Mouse (Mus musculus): ENCODE data around the gene Phlpp1. TPM values are rescaled to one million over a fixed set of nuclear protein-coding genes. Genes with fewer than 3 reads are reported as not detected.

Phlpp1 gene
- total and polyA plus RNA-seq, 2 experiments = 8.3 to 8.7 TPM

DNA sequence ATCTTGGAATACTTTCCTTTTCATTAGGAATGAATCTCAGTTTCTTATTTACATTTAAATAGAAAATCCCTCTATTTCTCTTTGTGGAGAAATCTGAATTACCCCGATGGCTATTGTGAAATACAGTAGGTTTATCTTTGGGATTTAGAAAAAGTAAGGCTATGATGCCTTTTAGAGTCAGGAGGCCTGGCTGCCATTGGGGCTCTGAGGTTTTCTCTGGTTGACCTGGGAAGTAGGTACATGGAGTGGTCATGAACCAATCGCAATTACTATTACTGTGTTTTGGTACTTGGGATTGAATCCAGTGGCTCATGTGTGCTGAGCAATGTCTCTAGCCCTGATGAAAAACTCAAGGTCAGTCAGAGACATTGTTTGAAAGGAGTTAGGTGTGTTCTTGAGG lies 12.1 kb downstream of the Phlpp1 start:
- Histone ChIP-seq H3K4me3 (ENCODE audit: insufficient read depth, low read depth, low read length) (no peak overlapping the region), H3K27ac (replicated peaks; ENCODE audit: insufficient read depth, low read depth, low read length) (no peak overlapping the region), H3K27me3 (ENCODE audit: control insufficient read depth, insufficient read depth, low read length) (no peaks in the 10 kb centered on the region), H3K4me1 (ENCODE audit: control insufficient read depth, insufficient read depth, low read length) (peaks cover 5% of the 10 kb centered on the region; the same call in 1 of the 2 replicates), H3K79me2 (ENCODE audit: control insufficient read depth, insufficient read depth, low read length) (peaks cover 29% of the 10 kb centered on the region; the same call in 1 of the 2 replicates), H3K9ac (ENCODE audit: low read depth, low read length) (no peak overlapping the region), H3K36me3 (ENCODE audit: control insufficient read depth, insufficient read depth, low read length) (no peaks in the 10 kb centered on the region)
- TF ChIP-seq POLR2A (IDR thresholded peaks at IDR 0.05; ENCODE audit: extremely low read depth, insufficient read depth, low read length) (no peak), CTCF (IDR thresholded peaks at IDR 0.05; ENCODE audit: low read depth, low read length) (no peak)
- 65% methylated on average over 2 of the region's 2 CpGs for WGBS
- no peak for DNase-seq (ENCODE audit: extremely low read depth, low read depth, low spot score)

DNA sequence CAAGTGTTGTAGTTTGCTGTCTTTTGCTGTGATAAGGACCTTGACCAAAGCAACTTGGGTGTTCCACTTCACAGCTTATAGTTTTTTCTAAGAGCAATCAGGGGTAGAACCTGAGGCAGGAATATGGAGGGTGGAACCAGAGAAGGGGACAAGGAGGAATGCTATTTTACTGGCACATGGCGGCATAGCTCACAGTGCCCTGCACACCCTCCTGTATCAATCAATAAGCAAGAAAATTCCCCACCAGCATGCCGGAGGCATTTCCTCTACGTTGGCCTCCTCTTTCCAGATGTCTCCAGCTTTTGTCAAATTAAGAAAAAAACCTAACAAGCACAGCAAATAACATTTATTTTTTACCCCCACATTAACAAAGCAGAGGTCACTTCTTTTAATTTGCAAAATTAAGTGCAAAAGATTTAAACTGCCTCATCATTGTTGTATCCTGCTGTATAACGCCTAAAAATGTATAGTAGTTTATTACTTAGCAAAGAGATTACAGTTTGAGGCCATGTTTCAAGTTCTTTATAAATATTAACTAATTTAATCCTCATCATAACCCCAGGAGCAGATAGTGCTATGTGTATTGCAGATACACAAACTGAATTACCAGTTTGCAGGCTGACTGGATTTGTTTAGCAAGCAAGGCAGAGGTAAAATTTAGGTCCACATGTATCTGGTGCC lies 13.4 kb downstream of the Phlpp1 start:
- no peaks in the 10 kb centered on the region for H3K27me3 ChIP-seq (ENCODE audit: control insufficient read depth, insufficient read depth, low read length)
- TF ChIP-seq POLR2A (IDR thresholded peaks at IDR 0.05; ENCODE audit: extremely low read depth, insufficient read depth, low read length) = no peak
- TF ChIP-seq CTCF (IDR thresholded peaks at IDR 0.05; ENCODE audit: low read depth, low read length) = no peak
- WGBS = 61% methylated on average over 4 of the region's 4 CpGs

GRCm38 (mm10) chr1:106185461-106185924 lies 13.9 kb downstream of the Phlpp1 start:
- no peak for TF ChIP-seq POLR2A (IDR thresholded peaks at IDR 0.05; ENCODE audit: extremely low read depth, insufficient read depth, low read length)
- no peak for TF ChIP-seq CTCF (IDR thresholded peaks at IDR 0.05; ENCODE audit: low read depth, low read length)
- Histone ChIP-seq H3K36me3 (ENCODE audit: control insufficient read depth, insufficient read depth, low read length) (no peaks in the 10 kb centered on the region), H3K79me2 (ENCODE audit: control insufficient read depth, insufficient read depth, low read length) (peaks cover 30% of the 10 kb centered on the region; the same call in 1 of the 2 replicates), H3K27me3 (ENCODE audit: control insufficient read depth, insufficient read depth, low read length) (no peaks in the 10 kb centered on the region), H3K4me1 (ENCODE audit: control insufficient read depth, insufficient read depth, low read length) (peaks cover 6% of the 10 kb centered on the region), H3K9ac (ENCODE audit: low read depth, low read length) (no peak overlapping the region), H3K4me3 (ENCODE audit: insufficient read depth, low read depth, low read length) (no peak overlapping the region), H3K27ac (replicated peaks; ENCODE audit: insufficient read depth, low read depth, low read length) (no peak overlapping the region)
- DNase-seq (ENCODE audit: extremely low read depth, low read depth, low spot score) = no peak
- WGBS = 79% methylated on average over 2 of the region's 2 CpGs

More for the DNA sequence above, 13.4 kb downstream of the Phlpp1 start:
- Histone ChIP-seq H3K36me3 (ENCODE audit: control insufficient read depth, insufficient read depth, low read length) (no peaks in the 10 kb centered on the region), H3K4me3 (ENCODE audit: insufficient read depth, low read depth, low read length) (no peak overlapping the region), H3K79me2 (ENCODE audit: control insufficient read depth, insufficient read depth, low read length) (peaks cover 32% of the 10 kb centered on the region; the same call in 1 of the 2 replicates), H3K4me1 (ENCODE audit: control insufficient read depth, insufficient read depth, low read length) (peaks cover 6% of the 10 kb centered on the region), H3K27ac (replicated peaks; ENCODE audit: insufficient read depth, low read depth, low read length) (no peak overlapping the region), H3K9ac (ENCODE audit: low read depth, low read length) (no peak overlapping the region)
- DNase-seq (ENCODE audit: extremely low read depth, low read depth, low spot score) = no peak

DNA sequence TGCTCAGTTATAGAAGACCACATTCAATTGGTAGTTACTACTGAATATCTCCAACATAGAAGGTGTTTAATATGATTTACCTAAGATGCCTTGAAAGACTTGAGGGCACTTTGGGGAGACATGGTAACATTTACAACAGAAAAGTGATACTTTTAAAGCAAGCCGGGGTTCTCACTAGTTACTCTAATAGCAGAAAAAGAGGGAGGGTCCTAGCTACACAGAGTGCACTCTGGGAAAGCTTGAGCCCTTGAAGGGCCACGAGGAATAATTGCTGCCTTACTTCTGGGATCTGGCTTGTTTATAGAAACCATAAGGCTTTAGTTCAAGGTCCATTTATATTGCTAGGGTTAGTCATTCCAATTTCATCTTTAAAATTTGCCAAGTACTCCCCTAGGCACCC lies 14.5 kb downstream of the Phlpp1 start:
- 83% methylated on average over 2 of the region's 2 CpGs for WGBS

DNA sequence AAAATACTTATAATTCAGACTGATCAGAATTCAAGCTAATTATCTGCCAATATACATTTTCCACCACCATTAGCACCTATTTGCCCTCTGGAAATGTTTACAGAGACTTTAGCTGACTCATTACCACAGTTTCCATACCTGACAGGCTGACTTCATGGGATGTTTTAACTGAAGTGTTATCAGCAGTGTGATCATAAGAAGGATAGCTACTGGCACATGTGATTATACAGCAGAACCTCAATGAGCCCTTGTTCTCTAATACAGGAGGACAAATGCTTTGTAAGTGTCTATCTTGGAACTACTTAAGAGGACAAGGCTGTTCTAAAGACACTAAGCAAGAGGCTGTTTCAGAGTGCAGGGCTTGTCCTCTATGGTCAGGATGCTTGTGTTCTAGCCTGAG lies 15.9 kb downstream of the Phlpp1 start:
- Histone ChIP-seq H3K4me1 (ENCODE audit: control insufficient read depth, insufficient read depth, low read length) (peaks cover 8% of the 10 kb centered on the region), H3K4me3 (ENCODE audit: insufficient read depth, low read depth, low read length) (no peak overlapping the region), H3K9ac (ENCODE audit: low read depth, low read length) (no peak overlapping the region), H3K79me2 (ENCODE audit: control insufficient read depth, insufficient read depth, low read length) (peaks cover 23% of the 10 kb centered on the region; the same call in 1 of the 2 replicates), H3K27ac (replicated peaks; ENCODE audit: insufficient read depth, low read depth, low read length) (no peak overlapping the region), H3K36me3 (ENCODE audit: control insufficient read depth, insufficient read depth, low read length) (no peaks in the 10 kb centered on the region), H3K27me3 (ENCODE audit: control insufficient read depth, insufficient read depth, low read length) (no peaks in the 10 kb centered on the region)
- TF ChIP-seq CTCF (IDR thresholded peaks at IDR 0.05; ENCODE audit: low read depth, low read length) = no peak
- no peak for TF ChIP-seq POLR2A (IDR thresholded peaks at IDR 0.05; ENCODE audit: extremely low read depth, insufficient read depth, low read length)
- DNase-seq (ENCODE audit: extremely low read depth, low read depth, low spot score) = no peak

More for the DNA sequence above, 14.5 kb downstream of the Phlpp1 start:
- Histone ChIP-seq H3K27me3 (ENCODE audit: control insufficient read depth, insufficient read depth, low read length) (no peaks in the 10 kb centered on the region), H3K4me3 (ENCODE audit: insufficient read depth, low read depth, low read length) (no peak overlapping the region), H3K79me2 (ENCODE audit: control insufficient read depth, insufficient read depth, low read length) (peaks cover 27% of the 10 kb centered on the region; the same call in 1 of the 2 replicates), H3K36me3 (ENCODE audit: control insufficient read depth, insufficient read depth, low read length) (no peaks in the 10 kb centered on the region), H3K27ac (replicated peaks; ENCODE audit: insufficient read depth, low read depth, low read length) (no peak overlapping the region), H3K9ac (ENCODE audit: low read depth, low read length) (no peak overlapping the region), H3K4me1 (ENCODE audit: control insufficient read depth, insufficient read depth, low read length) (peaks cover 6% of the 10 kb centered on the region)
- TF ChIP-seq POLR2A (IDR thresholded peaks at IDR 0.05; ENCODE audit: extremely low read depth, insufficient read depth, low read length) (no peak), CTCF (IDR thresholded peaks at IDR 0.05; ENCODE audit: low read depth, low read length) (no peak)
- no peak for DNase-seq (ENCODE audit: extremely low read depth, low read depth, low spot score)

GRCm38 (mm10) chr1:106188756-106189155 lies 17.2 kb downstream of the Phlpp1 start:
- H3K79me2 ChIP-seq (ENCODE audit: control insufficient read depth, insufficient read depth, low read length) = peaks cover 17% of the 10 kb centered on the region; the same call in 1 of the 2 replicates
- TF ChIP-seq POLR2A (IDR thresholded peaks at IDR 0.05; ENCODE audit: extremely low read depth, insufficient read depth, low read length) (no peak), CTCF (IDR thresholded peaks at IDR 0.05; ENCODE audit: low read depth, low read length) (no peak)
- no peak overlapping the region for H3K27ac ChIP-seq (replicated peaks; ENCODE audit: insufficient read depth, low read depth, low read length)
- no peak overlapping the region for H3K4me3 ChIP-seq (ENCODE audit: insufficient read depth, low read depth, low read length)
- 21% methylated on average over 3 of the region's 3 CpGs for WGBS
- H3K36me3 ChIP-seq (ENCODE audit: control insufficient read depth, insufficient read depth, low read length) = no peaks in the 10 kb centered on the region
- peak; percentile 88 for DNase-seq (ENCODE audit: extremely low read depth, low read depth, low spot score)
- H3K4me1 ChIP-seq (ENCODE audit: control insufficient read depth, insufficient read depth, low read length) = peaks cover 13% of the 10 kb centered on the region
- H3K27me3 ChIP-seq (ENCODE audit: control insufficient read depth, insufficient read depth, low read length) = no peaks in the 10 kb centered on the region
- H3K9ac ChIP-seq (ENCODE audit: low read depth, low read length) = no peak overlapping the region

All from liver, adult 2 months (tissue).